Mouse (Mus musculus) induced T-regulatory cell, adult 2 months (primary cell): ENCODE results near the gene Pou6f2.

ENCODE experiments used
- DNase-seq: peaks from one replicate; pipeline ENCODE4 v3.0.0-alpha.2; 2012; ENCODE audit warnings: low read depth

Pou6f2 gene

DNA sequence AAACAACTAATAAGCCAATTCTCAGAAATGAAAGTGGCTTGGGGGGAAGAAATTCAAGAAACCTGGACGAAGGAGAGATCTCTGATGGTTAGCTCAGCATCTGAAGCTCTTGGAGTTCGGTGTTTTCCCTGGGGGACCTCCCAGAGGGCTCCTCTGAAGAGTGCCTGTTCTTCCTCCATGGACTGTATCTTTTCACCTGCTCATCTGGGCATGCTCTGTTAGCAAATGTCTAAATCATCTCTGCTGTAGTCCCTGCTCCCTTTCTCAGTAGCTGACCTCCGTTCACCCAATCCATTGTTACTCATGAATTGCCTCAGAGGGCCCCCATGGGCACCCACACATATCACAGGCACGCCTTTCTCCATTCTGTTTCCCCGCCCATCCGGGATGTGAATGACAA lies at the start of gene Pou6f2:
Pou6f2 (minus strand) TSS at position 101 of the 400 bp plus-strand sequence.
- DNase-seq = no peak

DNA sequence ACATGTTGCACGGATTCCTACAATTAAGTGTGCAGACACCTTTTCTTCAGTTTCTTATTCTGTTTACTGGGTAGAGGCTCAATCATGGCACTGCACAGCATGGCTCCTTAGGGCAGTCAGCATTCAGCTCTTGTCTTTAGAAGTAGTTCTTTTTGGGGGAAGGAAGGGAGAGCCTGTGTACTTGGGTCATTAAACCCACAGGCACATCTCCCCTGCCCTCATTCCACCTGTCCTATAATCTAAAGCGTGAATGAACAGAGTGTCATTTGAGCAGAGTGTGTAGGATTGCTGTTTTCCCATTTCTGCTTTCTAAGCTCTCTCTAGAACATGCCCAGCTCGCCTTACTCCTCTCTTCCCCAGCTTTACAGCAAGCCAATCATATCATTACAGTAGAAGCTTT lies 42.4 kb upstream of the Pou6f2 start:
- no peak for DNase-seq

GRCm38 (mm10) chr13:18387673-18388072 lies 9.8 kb downstream of the Pou6f2 start:
- no peak for DNase-seq

DNA sequence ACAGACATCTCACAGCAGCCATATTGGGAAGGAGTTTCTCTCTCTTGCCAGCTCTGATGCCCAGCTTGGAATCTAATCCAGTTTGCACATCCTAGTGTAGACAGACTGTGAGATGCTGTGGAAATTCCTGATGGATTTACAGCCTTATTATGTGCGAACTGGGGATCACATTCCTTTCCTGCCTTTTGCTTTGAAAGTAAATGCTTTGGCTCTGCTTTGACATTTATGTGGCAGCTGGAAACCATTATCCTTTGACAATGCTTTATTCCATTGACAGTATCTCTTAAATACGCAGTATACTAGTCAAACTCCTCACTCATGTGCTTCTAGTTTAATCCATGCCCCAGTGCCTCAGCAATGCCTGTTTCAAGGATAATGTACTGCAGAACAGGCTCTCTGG lies 34.1 kb downstream of the Pou6f2 start:
- no peak for DNase-seq

DNA sequence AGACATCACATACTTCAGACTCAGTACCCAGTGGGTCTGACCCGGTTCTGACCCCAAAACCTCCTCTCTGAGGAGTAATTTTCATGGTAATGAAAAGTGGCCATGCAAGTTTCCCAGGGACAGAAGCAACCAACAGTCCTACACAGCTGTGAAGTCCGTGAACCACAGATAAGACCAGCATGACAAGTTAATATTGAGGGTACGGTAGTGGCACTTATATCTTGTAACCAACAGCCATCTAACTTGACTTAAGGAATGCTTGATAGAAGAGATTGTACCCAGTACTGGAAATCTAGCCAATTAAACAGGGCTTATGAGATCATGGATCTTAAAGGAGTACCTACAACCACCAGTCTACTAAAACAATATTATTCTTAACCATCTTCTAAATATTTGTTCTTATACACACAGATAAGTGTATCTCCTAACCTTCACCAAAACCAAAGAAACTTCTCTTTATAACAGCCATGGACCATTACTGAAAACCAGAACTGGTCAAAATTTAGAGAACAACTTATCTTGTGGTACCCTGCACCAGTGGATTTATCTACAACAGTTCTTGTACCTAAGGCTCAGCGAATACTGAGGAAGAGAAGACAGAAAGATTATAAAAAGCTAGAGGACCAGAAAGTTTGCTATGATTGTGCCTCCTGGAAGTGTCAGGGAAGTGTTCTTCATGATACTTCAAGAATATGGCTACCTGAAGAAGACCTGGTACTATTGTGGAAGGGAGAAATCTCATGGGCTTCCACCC lies 52.7 kb downstream of the Pou6f2 start:
- no peak for DNase-seq

- no peak for DNase-seq
Measured at GRCm38 (mm10) chr13:18338910-18339501, 58.5 kb downstream of the Pou6f2 start.

GRCm38 (mm10) chr13:18338022-18338421 lies 59.5 kb downstream of the Pou6f2 start:
- no peak for DNase-seq

- DNase-seq = no peak
Measured at GRCm38 (mm10) chr13:18334035-18334434, 63.5 kb downstream of the Pou6f2 start.

DNA sequence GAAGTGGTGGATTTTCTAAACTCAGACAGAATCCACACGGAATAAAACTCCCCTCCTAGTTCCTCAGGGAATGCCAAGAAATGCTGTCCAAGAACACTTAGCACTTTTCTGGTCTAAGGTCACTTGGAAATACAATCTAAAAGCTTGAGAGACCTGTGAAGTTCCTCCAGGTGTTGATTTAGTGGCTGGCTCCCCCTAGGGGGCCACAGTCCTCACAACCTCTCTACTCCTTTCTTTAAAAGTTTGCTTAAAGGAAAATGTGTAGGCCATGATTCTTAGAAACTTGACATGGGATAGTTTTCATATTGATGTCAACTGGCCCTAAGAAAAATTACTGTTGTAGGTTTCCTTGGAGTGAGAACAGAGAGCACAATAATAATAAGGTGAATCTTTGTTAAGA lies 64.9 kb downstream of the Pou6f2 start:
- DNase-seq = no peak

- no peak for DNase-seq
Measured at GRCm38 (mm10) chr13:18323980-18324678, 73.4 kb downstream of the Pou6f2 start.

GRCm38 (mm10) chr13:18323407-18323806 lies 74.1 kb downstream of the Pou6f2 start:
- no peak for DNase-seq

DNA sequence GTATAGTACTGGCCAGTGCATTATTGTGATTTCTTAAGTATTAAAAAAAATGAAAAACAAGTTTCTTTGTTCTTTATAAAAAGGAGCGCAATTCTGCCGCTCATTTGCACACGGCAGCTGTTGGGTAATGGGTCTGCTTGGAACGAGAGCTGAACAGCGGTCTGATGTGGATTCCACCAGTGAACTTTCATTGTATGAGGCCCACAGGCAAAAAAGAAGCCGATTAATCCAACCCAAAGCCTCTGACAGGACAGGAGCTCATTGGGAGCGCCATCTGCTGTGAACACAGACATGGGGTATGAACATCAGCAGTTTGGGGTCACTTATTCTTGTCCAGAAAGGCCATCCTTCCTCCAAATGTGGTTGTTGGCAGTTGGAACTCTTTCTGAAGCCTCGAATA lies 84.9 kb downstream of the Pou6f2 start:
- no peak for DNase-seq

GRCm38 (mm10) chr13:18309024-18309423 lies 88.5 kb downstream of the Pou6f2 start:
- DNase-seq = no peak

DNA sequence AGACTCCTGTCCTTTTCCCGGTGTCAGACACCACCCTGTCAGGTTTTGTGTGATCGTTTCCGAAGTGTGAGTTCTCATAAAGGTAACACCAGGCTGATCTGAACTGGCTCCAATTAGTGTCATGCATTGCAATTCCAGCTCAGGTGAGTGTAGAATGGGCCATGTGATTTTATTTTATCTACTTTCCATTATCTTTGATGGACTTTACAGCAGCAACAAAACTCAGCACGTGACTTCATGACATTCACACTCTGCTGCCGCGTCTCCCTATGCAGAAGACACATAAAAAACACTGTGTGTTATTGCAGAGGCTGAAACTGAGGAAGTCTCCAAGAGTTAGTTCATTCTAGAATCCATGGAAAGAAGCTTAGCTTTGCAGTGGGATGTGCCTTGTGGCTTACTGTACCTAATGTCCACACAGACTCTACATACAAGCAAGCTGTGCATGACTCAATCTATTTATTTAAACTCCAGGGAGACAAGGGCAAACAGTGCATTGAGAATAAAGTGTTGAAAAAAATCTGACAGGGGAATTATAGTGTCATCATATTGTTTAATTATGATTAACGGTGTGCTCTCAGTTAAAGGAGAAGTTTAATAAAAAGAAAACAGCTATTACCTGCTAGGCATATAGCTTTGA lies 90.9 kb downstream of the Pou6f2 start:
- no peak for DNase-seq

- DNase-seq = no peak
Measured at GRCm38 (mm10) chr13:18299966-18300365, 97.5 kb downstream of the Pou6f2 start.

- DNase-seq = no peak
Measured at GRCm38 (mm10) chr13:18293438-18293837, 104.0 kb downstream of the Pou6f2 start.

GRCm38 (mm10) chr13:18290253-18290914 lies 107.1 kb downstream of the Pou6f2 start:
- DNase-seq = no peak

GRCm38 (mm10) chr13:18287536-18287935 lies 110.0 kb downstream of the Pou6f2 start:
- no peak for DNase-seq

DNA sequence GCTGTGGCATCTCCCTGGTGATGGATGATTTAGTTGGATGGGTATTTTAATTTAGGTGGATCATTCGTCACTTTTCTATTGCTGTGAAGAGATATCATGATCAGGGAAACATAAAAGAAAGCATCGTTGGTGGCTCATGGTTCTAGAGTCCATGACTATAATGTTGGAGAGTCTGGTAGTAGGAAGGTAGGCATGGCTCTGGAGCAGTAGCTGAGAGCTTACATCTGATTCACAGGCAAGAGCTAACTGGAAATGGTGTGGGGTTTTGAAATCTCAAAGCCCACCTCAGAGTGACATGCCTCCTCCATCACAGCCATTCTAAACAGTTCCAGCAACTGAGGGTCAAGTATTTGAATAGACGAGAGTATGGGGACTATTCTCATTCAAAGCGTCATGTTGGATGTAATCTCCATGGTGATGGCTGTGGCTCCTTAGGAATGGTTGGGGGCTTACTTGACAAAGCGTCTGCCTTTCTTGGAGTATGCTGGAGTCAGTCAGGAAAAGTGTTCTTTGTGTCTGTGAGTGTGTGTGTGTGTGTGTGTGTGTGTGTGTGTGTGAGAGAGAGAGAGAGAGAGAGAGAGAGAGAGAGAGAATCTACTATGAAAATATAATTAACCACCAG lies 115.0 kb downstream of the Pou6f2 start:
- no peak for DNase-seq

DNA sequence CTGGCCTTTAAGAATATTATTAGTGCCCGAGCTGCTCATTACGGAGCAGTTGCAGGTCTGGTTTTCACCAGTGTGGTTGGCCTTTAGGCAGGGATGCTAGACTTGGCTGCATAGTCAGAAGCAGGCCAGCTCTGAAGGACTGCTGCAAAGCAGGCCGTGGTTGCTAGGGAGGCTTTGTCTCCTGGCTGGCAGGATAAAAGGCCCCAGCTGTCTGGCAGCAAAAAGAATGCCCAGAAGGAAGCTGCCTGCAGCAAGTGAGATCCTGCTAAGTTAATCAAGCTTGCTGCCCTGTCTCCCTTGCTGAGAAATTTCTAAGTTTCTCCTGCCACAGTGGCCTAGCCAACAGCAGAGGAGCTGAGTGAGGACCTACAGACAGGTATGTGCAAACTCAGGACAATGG lies 116.4 kb downstream of the Pou6f2 start:
- DNase-seq = no peak

DNA sequence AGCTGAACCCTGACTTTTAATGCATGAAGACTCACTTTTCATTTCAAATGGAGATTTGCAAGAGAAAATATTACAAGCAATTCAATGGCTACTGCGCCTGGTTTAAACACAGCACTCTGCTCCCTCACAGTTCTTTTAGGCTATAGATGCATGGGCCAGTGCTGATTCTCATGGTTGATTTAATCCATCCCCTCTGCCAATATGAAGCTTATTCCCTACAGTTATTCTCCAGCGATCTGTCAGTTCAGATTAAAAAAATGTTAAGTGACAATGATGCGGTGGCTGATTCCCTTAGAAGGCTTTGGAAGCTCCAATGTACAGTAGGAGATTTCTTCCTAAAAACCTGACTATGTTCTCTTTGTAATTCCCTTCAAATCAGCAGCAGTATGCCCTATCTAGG lies 144.4 kb downstream of the Pou6f2 start:
- DNase-seq = no peak
